Mouse (Mus musculus): ENCODE measurements around the gene Olfr1458.

The Olfr1458 gene

DNA sequence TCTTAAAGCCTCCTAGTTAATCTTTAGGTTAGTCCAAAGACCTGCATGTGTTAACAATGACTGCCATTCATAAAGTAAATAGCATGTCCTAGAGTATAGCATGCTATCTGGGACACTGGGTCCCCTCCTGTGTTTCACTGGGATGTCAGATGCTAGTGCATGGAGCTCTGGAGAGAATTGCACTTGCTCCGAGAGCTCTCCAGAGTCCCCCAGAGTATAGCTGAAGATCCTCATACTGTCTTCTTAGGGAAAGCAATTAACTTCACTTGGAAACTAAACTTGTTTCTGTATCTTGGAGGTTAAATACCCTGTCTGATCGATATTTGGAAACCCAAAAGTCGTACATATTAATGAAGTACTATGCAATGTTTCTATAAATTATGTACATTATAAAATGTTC, at the start of gene Olfr1458:
Olfr1458 (minus strand) TSS at position 101 of the 400 bp plus-strand sequence.
- in situ Hi-C loops (cut with MboI), result no loop called here

DNA sequence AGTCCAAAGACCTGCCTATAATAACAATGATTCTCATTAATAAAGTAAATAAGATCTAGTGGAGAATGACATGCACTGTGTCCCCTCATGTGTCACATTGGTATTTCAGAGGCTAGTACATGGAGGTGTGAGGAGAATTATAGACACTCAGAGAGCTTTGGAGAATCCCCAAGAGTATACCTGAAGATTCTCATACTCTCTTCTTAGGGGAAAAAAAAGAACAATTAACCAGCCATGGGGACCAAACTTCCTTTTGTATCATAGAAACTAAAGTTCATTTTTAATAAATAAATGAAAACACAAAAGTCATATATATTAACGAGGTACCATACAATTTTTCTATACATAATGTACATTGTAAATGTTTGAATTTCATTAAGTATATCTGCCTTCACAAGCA, 42.9 kb upstream of the Olfr1458 start, which contains the start of gene Olfr1459:
Olfr1459 (minus strand) TSS at position 101 of the 400 bp plus-strand sequence.
- in situ Hi-C loops (cut with MboI), result no loop called here

DNA sequence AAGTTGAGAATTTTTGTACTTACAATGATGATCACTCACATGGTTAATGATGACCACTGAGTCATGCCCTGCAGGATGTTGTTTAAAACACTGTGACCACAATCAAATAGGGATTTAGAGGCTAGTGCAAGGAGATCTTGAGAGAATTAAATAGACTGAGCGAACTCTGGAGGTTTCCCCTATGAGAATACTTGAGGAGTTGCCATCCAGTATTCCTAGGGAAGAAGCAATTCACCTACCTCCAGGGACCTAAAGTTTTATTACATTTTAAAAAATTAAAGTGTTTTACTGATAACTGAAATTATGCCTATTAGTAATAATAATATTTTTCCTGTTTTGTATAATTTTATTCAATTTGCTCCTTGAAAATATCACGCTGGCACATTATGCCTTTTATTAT, 8.8 kb downstream of the Olfr1458 start, which contains the start of gene Olfr1457:
Olfr1457 (minus strand) TSS at position 101 of the 400 bp plus-strand sequence.
- in situ Hi-C loops (cut with MboI), result no loop called here

DNA sequence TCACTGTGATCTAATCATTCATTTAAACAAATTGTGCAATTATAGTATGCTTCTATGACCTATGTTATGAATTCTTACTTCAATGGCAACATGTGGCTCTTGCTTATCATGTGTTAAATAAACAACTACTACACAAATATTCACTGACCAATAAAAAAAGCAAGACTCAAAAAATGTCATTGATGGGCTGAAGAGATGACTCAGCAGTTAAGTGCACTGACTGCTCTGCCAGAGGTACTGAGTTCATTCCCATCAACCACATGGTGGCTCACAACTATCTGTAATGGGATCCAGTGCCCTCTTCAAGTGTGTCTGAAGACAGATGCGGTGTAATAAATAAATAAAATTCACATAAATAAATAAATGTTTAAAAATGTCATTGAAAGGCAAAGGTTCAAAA, 12.7 kb downstream of the Olfr1458 start:
- in situ Hi-C loops (cut with MboI), result no loop called here

DNA sequence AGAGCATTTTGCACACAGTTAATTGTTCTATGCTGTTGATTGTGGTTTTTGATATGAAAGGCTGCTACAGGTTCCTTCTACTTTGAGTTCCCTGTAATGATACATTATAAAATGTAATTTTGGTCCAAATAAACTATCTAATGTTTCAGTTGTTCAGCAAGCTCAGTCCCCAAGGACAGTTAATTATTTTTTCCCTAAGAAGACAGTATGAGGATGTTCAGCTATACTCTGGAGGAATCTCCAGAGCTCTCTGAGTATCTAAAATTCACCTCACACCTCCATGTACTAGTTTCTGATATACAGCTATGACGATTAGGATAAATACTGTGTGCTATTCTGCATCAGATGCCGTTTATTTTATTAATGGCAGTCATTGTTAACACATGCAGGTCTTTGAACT, 46.3 kb downstream of the Olfr1458 start, which contains the start of gene Olfr1454:
Olfr1454 (plus strand) TSS at position 301 of the 400 bp plus-strand sequence.
- in situ Hi-C loops (cut with MboI), result no loop called here

Measured in mature B cell (primary cell).